Mouse (Mus musculus) NIH3T3 (cell line): Measurements from ENCODE around the gene Mrpl46.
A peak's percentile ranks its signal among the peaks of the same experiment; 100 is the strongest.

Experiments
- DNase-seq: peaks from one replicate; pipeline ENCODE4 v3.0.0-alpha.2; 2012; ENCODE audit warnings: low read depth

Gene Mrpl46

DNA sequence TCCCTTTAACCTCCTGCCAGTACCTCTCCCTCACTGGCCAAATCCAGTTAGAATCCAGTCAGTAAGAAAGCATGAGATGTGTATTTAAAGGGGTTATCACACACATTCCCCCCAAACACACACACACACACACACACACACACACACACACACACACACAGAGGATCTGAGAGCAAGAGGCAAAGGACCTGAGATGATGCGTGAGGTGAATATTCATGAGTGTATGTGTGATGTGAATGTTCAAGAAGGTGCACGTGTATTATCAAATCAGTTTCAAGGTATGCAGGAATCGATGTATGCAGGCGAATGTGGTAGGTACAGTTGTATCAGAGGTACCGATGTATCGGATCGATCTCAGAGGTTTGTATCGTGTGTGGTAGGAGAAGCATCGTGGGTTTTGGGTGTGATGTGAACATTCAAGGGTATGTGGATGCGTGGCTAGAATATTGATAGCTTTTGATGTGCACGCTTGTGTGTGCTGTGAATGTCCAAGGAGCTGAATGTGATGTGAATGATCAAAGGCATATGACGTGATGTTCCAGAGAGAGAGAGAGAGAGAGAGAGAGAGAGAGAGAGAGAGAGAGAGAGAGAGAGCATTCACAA lies 15.3 kb downstream of the Mrpl46 start:
- no peak for DNase-seq

DNA sequence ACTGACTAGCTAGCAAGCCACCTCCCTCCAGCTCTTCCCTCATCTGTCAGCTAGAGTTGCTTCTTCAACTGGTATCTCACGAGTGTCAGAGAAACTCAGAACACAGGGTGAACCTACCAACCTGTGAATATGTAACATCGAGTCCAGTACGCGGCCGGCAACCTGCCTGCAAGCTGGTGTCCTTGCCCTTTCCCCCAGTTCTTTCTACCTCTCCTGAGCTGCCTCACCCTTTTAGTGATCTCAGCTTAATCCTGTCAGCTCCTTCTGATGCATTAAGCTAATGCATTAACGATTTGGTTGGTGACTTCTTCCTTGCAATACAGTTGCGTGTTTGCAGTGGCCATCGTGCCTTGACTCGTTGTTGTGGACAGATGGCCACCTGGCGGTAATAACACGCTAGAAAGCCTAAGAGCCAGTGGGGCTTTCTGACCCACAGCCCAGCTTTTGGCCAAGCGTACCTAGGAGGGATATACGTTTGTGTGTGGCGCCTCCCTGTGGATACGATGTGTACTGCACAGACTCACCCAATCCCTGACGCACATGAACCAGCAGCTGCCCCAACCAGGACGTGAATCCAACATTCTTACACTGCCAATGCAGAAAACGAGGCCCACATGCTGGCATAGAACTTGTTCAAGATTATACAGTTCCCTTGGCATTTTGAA lies 17.2 kb downstream of the Mrpl46 start:
- DNase-seq: peak; percentile 90

DNA sequence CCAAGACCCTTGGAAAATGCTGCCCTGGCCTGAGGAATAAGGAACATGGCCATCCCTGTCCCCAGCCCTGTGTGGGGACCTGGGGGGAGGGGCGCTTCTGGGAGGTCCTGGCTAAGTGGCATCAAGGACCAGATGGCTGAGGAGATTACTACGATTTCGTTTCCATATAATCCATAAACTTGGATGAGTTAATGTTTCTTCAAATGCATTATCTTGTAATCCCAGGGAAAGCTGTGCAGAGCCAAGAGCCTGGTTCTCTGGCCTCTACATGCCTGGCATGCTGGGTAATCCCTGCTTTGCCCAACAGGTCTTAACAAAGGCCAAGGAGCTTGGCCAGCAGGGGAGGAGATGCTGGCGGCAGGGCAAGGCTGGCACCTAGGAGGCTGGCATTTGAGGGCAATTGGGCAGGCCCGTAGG lies 18.1 kb downstream of the Mrpl46 start:
- no peak for DNase-seq

DNA sequence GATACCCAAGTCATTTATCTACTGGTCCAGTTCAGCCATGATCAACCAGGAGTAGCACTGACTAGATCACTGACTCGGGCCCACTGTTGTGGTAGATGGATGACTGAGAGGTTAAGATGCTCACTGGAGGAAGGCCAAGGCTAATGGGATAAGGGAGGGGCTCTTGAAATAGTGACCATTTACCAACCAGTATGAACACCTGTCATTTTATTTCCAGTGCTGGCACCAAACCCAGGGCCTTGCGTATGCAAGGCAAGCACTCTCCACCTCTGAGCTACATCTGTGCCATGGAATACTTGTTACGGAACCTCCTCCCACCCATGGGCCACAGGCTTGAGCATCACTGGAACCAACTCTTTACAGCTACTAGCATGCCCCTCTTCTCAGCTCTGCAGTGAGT lies 19.5 kb downstream of the Mrpl46 start:
- no peak for DNase-seq

- DNase-seq: no peak
Measured at GRCm38 (mm10) chr7:78754458-78755000, 28.8 kb downstream of the Mrpl46 start.

- DNase-seq: no peak
Measured at GRCm38 (mm10) chr7:78753752-78754457, 29.4 kb downstream of the Mrpl46 start.

- no peak for DNase-seq
Measured at GRCm38 (mm10) chr7:78752961-78753360, 30.4 kb downstream of the Mrpl46 start.

DNA sequence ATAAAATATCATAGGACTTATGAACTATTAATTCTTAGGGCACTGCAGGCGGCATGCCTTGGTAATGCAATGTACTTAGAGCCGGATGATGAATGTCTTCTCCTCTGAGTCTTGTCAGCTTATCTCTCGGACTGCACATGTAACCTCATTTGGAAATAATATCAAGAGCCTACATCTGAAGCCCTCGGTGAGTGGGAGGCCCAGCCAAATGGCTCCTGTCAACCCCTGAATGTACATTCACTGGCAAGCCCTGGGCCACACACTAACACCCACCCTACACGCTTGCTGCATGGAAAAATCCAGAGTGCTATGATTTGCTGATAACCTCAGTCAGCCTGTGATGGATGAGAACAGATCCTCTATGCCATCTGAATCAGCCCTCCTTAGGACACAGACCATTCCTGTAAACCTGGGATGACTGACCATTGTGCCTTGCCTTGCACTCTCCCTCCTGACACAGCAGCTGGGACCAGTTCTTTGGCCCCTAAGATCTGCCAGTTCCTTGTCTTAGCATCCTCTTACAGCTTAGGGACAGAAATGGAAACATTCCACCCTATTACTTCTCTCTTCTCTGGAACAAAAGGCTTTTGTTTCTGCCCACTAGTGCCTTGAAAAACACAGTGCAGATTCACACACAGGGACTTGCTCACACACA lies 39.5 kb downstream of the Mrpl46 start:
- no peak for DNase-seq

DNA sequence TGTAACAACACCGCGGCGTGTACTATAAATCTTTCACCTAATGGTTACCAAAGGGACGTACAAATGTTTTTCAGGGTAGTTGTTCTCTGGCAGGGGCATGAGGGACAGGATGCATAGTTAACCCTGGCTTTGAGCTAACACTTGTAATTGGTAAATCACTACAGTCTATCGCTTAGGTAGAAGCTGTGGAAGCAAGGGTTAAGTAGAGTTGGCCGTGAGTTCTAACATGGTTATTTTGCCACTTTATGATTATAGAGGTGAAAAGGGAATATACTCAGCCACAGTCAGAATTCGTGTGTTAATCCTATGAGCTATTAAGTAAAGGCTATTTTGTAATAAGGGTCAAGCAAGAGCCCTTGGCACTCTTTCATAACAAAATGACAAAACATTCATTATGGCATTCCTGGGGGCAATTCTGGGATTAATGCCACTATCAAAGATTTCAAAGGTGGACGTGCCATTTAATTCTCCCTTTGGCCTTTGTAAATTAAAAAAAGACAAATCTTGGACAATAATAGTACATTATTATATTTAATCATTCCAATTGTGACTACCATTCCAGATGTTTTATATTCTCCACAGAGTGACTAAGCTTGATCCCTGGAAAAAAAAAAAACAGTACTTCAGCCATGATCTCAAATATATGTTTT lies 43.9 kb downstream of the Mrpl46 start:
- DNase-seq: no peak

DNA sequence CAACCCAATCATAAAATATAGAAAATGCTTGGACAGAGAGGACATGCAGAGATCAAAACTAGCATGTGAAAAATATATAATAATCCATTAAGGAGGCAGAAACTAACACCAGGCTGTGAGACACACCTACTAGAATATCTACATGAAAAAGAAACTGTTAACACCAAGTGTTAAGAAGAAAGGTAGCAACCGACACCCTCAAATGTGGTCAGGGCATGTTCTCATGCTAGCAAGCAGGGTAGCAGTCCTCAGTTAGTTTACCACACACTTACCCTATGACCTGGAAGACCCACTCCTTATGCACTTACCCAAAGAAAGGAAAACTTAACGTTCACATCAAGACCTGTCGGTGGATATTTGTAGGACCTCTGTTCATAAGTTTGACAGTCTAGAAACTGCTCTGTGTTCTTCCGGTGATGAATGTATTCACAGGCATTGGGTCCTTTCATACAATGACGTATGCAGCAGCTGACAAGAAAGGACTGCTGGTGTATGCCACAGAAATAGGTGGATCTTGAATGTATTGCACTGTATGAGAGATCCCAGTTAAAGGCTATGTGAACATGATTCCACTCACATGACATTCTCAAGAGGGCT lies 45.6 kb downstream of the Mrpl46 start, which contains the start of gene Ntrk3:
Gene Ntrk3 (minus strand): TSS at position 399 of the 597 bp plus-strand sequence.
- DNase-seq: no peak

DNA sequence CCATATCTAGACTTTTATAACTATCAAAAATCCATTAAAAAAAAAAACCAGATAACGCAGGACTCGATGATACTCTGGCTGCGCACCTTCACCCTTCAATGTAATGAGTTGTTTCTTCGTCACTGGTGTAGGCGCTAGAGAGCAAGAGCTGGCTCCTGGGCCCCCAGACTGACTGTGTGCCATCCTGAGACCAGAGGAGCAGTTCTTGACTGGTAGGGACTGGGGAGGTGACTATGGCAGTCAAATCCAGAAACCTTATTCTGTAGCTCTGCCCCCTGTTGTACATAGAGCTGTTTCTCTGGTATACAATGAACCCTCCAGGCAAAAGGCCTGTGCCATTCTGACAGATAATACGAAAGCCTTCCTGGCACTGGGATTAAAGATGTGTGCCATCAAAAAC lies 46.1 kb downstream of the Mrpl46 start:
- no peak for DNase-seq

GRCm38 (mm10) chr7:78731391-78731790 lies 51.9 kb downstream of the Mrpl46 start:
- DNase-seq: no peak
